Mouse (Mus musculus): ENCODE measurements around the gene Ets2. TPM values are rescaled to one million over a fixed set of nuclear protein-coding genes. Genes with fewer than 3 reads are reported as not detected.

Ets2 gene
- 259 TPM for total RNA-seq (2023)

DNA sequence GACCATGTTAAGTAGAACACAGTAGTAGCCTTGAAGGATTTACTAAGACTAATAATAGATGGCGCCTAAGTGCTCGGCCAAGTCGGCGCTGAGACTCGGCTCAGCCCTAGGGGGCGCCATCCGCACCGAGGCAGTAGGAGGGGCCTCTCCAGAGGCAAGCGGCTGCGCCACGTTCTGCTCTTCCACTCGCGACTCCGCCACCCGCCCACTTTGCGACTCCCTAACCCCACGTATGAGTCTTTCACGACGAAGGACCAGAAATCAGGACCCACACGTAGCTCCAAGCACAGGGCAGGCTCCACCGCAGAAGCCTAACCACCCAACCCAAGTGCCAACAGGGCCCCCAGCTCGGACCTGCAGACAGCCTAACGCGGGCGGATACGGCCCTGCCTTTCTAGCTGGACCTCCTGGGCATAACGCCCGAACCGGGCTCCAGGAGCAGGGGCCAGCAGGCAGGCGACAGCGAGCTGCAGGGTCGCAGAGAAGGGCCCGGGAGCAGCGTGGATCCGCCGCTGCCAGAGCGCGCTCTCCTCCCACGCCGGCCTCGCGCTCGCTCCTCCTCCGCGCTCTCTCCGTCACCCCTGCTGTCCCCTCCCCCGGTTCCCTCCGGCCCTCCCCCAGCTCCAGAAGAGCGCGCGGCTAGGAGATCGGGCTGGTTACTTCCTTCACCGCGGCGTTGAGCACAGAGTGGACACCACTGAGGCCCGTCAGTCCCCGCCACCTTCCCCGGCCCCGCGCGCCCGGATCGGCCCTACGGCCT, at the start of gene Ets2:
TSS of gene Ets2 (plus strand) at position 274 of the 760 bp plus-strand sequence.

Other genes starting within 250 kb of the Ets2 start
- 0.21 TPM for gene Erg, start 115.5 kb upstream of the Ets2 start, total RNA-seq (2023)

All from CD8-positive naive resting alpha-beta T cell, adult 57 days (primary cell).